Mouse (Mus musculus) left cerebral cortex, postnatal 4 days (tissue): Measurements from ENCODE around the gene Hnf4a. TPM values are rescaled to one million over a fixed set of nuclear protein-coding genes. Genes with fewer than 3 reads are reported as not detected.
A peak's percentile ranks its signal among the peaks of the same experiment; 100 is the strongest.

ENCODE experiments used
- DNase-seq: peaks from one replicate; pipeline ENCODE4 v3.0.0-alpha.2; 2022
- intact Hi-C: fragments of 180-260 bp; cut with DNase I; formaldehyde crosslinking; loops from one replicate; pipeline ENCODE4 v1.15.1; 2025
- total RNA-seq, 2 experiments: library from RNA; stranded (reverse); gene quantifications; 2 replicates each; pipeline ENCODE4 v1.2.3; 2021

Gene Hnf4a
- total RNA-seq, 2 experiments from 2014 or later: not detected

- intact Hi-C loops: no loop called here
- peak; percentile 47 for DNase-seq
Measured at GRCm38 (mm10) chr2:163586384-163587261, 80.0 kb downstream of the Hnf4a start.

- intact Hi-C loops: no loop called here
- DNase-seq: no peak
Measured at GRCm38 (mm10) chr2:163587506-163587905, 80.9 kb downstream of the Hnf4a start.

- intact Hi-C loops: loop anchor here (10.0 kb wide), 1 partner anchor 55 kb away; no protein-coding TSS in a partner anchor
- no peak for DNase-seq
Measured at GRCm38 (mm10) chr2:163590211-163590610, 83.6 kb downstream of the Hnf4a start.

GRCm38 (mm10) chr2:163590996-163591395, 84.4 kb downstream of the Hnf4a start:
- intact Hi-C loops: loop anchor here (10.0 kb wide), 1 partner anchor 56 kb away; no protein-coding TSS in a partner anchor
- DNase-seq: no peak

GRCm38 (mm10) chr2:163592084-163592483, 85.5 kb downstream of the Hnf4a start:
- DNase-seq: peak; percentile 42
- intact Hi-C loops: loop anchor here (10.0 kb wide), 1 partner anchor 57 kb away; no protein-coding TSS in a partner anchor

GRCm38 (mm10) chr2:163593636-163594282, 87.2 kb downstream of the Hnf4a start:
- intact Hi-C loops: loop anchor here (10.0 kb wide), 1 partner anchor 59 kb away; no protein-coding TSS in a partner anchor
- no peak for DNase-seq

GRCm38 (mm10) chr2:163595119-163595518, 88.5 kb downstream of the Hnf4a start:
- DNase-seq: no peak
- intact Hi-C loops: loop anchor here (10.0 kb wide), 1 partner anchor 60 kb away; no protein-coding TSS in a partner anchor

- intact Hi-C loops: loop anchor here (10.0 kb wide), 1 partner anchor 61 kb away; no protein-coding TSS in a partner anchor
Measured at GRCm38 (mm10) chr2:163596057-163596872, 89.7 kb downstream of the Hnf4a start.

GRCm38 (mm10) chr2:163596873-163597155, 90.2 kb downstream of the Hnf4a start:
- intact Hi-C loops: loop anchor here (10.0 kb wide), 1 partner anchor 62 kb away; no protein-coding TSS in a partner anchor
- no peak for DNase-seq

More at GRCm38 (mm10) chr2:163596057-163596872, 89.7 kb downstream of the Hnf4a start:
- no peak for DNase-seq

GRCm38 (mm10) chr2:163597661-163598060, 91.1 kb downstream of the Hnf4a start:
- intact Hi-C loops: loop anchor here (10.0 kb wide), 1 partner anchor 63 kb away; no protein-coding TSS in a partner anchor
- peak; percentile 46 for DNase-seq

- intact Hi-C loops: loop anchor here (10.0 kb wide), 1 partner anchor 64 kb away; no protein-coding TSS in a partner anchor
- DNase-seq: peak; percentile 67
Measured at GRCm38 (mm10) chr2:163599226-163599625, 92.6 kb downstream of the Hnf4a start.

GRCm38 (mm10) chr2:163601066-163601465, 94.5 kb downstream of the Hnf4a start:
- DNase-seq: no peak
- intact Hi-C loops: no loop called here

GRCm38 (mm10) chr2:163601712-163602100, 95.1 kb downstream of the Hnf4a start:
- DNase-seq: no peak
- intact Hi-C loops: no loop called here

GRCm38 (mm10) chr2:163602101-163602971, 95.7 kb downstream of the Hnf4a start, which contains the start of gene Ttpal:
TSS of gene Ttpal (plus strand) at chr2:163602314.
- intact Hi-C loops: no loop called here

GRCm38 (mm10) chr2:163606161-163606560, 99.6 kb downstream of the Hnf4a start:
- intact Hi-C loops: no loop called here
- DNase-seq: no peak

More at GRCm38 (mm10) chr2:163602101-163602971, 95.7 kb downstream of the Hnf4a start, which contains the start of gene Ttpal:
- peak; percentile 88 for DNase-seq

GRCm38 (mm10) chr2:163608008-163608407, 101.4 kb downstream of the Hnf4a start:
- intact Hi-C loops: no loop called here
- no peak for DNase-seq

GRCm38 (mm10) chr2:163609281-163609975, 102.8 kb downstream of the Hnf4a start:
- DNase-seq: no peak
- intact Hi-C loops: no loop called here

GRCm38 (mm10) chr2:163611176-163611575, 104.6 kb downstream of the Hnf4a start:
- intact Hi-C loops: no loop called here
- no peak for DNase-seq

GRCm38 (mm10) chr2:163613206-163613605, 106.6 kb downstream of the Hnf4a start:
- DNase-seq: no peak
- intact Hi-C loops: no loop called here
